Mouse (Mus musculus) bone marrow macrophage, adult 2 months (primary cell): ENCODE measurements around the gene Clint1.

Experiments
- CTCF ChIP-seq: IDR thresholded peaks from 2 replicates; pipeline ENCODE4 v1.5.1; 2012; ENCODE audit warnings: low read depth, mild to moderate bottlenecking, low read length, moderate library complexity
- POLR2A ChIP-seq: IDR thresholded peaks from 2 replicates; pipeline ENCODE4 v1.6.1; 2012; ENCODE audit warnings: mild to moderate bottlenecking, low read depth, low read length, borderline replicate concordance

GRCm38 (mm10) chr11:45852124-45852994 is 508 bp downstream of the Clint1 start:
- TF ChIP-seq CTCF (no peak), POLR2A (no peak)
